Comparison of ENCODE assay signal across 8 mouse cellular contexts in genomic region chr12:91766338-91767107, GRCm38 (mm10). TPM values are rescaled to one million over a fixed set of nuclear protein-coding genes. Genes with fewer than 3 reads are reported as not detected.
DNase-seq lines count a peak whose midpoint lies in the region; ATAC-seq lines count a peak whose summit lies in the region.

No protein-coding gene starts in this region.

- H3K9me3 ChIP-seq in forebrain, embryonic 13.5 days (replicated peaks) = no peaks in the 10 kb centered on the region

- H3K27ac ChIP-seq in forebrain, embryonic 13.5 days = no peak overlapping the region
- H3K27ac ChIP-seq in macrophage = peak overlapping the region; percentile 72

- H3K4me1 ChIP-seq in forebrain, embryonic 13.5 days = peaks cover 28% of the 10 kb centered on the region

- DNase-seq in B cell, adult 2 months = peak; percentile 71 to 72
- DNase-seq in adrenal gland, adult 2 months = peak; percentile 77
- peak; percentile 68 for DNase-seq in heart, postnatal 4 days
- peak; percentile 50 to 63 for DNase-seq in layer of hippocampus, postnatal 36 days
- peak; percentile 29 to 33 for DNase-seq in right cerebral cortex, postnatal 36 days (ENCODE audit: low spot score in 2 of 2)
- no peak for DNase-seq in c-Kit-positive CD71-positive TER-119-positive erythroid progenitor cells, embryonic 14.5 days (ENCODE audit: low spot score)

- ATAC-seq in forebrain, embryonic 13.5 days = peak; percentile 84

- peak overlapping the region; percentile 27; the same call in 1 of the 2 replicates for H3K4me2 ChIP-seq in forebrain, embryonic 13.5 days

- H3K36me3 ChIP-seq in forebrain, embryonic 13.5 days (ENCODE audit: poor library complexity, severe bottlenecking) = no peaks in the 10 kb centered on the region
- H3K36me3 ChIP-seq in macrophage (ENCODE audit: inconsistent target) = no peaks in the 10 kb centered on the region

- H3K9ac ChIP-seq in forebrain, embryonic 13.5 days = peak overlapping the region; percentile 26; the same call in 1 of the 2 replicates

- H3K27me3 ChIP-seq in forebrain, embryonic 13.5 days = no peaks in the 10 kb centered on the region

- no peak overlapping the region for H3K4me3 ChIP-seq in forebrain, embryonic 13.5 days
- H3K4me3 ChIP-seq in macrophage (ENCODE audit: inconsistent target) = peak overlapping the region; percentile 27

- H3K79me2 ChIP-seq in macrophage (ENCODE audit: inconsistent target) = no peaks in the 10 kb centered on the region

- 43% methylated on average over 14 of the region's 14 CpGs for WGBS in forebrain, embryonic 13.5 days
- 7% methylated on average over 14 of the region's 14 CpGs for WGBS in macrophage (ENCODE audit: missing documents)

RNA-seq across cellular contexts. Expression of gene Ston2, which starts 21.7 kb away (rescaled TPM):
- 1 to 10 TPM; 4.6 to 9.7 TPM for total RNA-seq in adrenal gland, adult 2 months (2021)
- polyA plus RNA-seq in adrenal gland, adult 2 months (2012; rRNA removed) = 2.0 and 4.4 TPM in 2 replicates
- 10.5 and 13.2 TPM in 2 replicates for polyA plus RNA-seq in forebrain, embryonic 13.5 days (2015; fragmentation: Nextera tagmentation; extraction: Ambion mirVana)
- 1 to 10 TPM; 5.2 to 5.4 TPM for total RNA-seq in heart, postnatal 4 days (2021)
- total RNA-seq in layer of hippocampus, postnatal 36 days (2021) = 10 to 100 TPM; 30.8 to 35.6 TPM
- total RNA-seq in macrophage (2018; cell fraction: chromatin; rRNA removed) = 10 to 100 TPM in 10 of 26 experiments, 1 to 10 TPM in 16; 1.0 to 33.0 (median 5.4) TPM
- total RNA-seq in macrophage (2018; cell fraction: cytosol; rRNA removed) = 1 to 10 TPM in 24 of 26 experiments, under 1 TPM in 2; 0.91 to 9.6 (median 3.1) TPM
- total RNA-seq in macrophage (2018; cell fraction: nucleus; rRNA removed) = 10 to 100 TPM in 11 of 26 experiments, 1 to 10 TPM in 15; 1.2 to 41.2 (median 8.7) TPM
- 3.0 to 5.3 TPM (median 5.0 TPM) in 3 replicates for polyA plus RNA-seq in macrophage (2018)
